Mouse (Mus musculus) CD4-positive, CD25-positive, alpha-beta regulatory T cell, adult 2 months (primary cell): Measurements from ENCODE around the gene Kmt2e.

Experiments
- DNase-seq: peaks from one replicate; pipeline ENCODE4 v3.0.0-alpha.2; 2012; ENCODE audit warnings: low read depth, low spot score

Kmt2e gene

GRCm38 (mm10) chr5:23431948-23432707 lies 2.1 kb upstream of the Kmt2e start:
- DNase-seq, result peak; percentile 24

GRCm38 (mm10) chr5:23432708-23433645 lies 1.3 kb upstream of the Kmt2e start:
- peak; percentile 99 for DNase-seq

GRCm38 (mm10) chr5:23434598-23435481 lies 599 bp downstream of the Kmt2e start:
- DNase-seq, result peak; percentile 73

- peak; percentile 61 for DNase-seq
Measured at GRCm38 (mm10) chr5:23435482-23436125, 1.4 kb downstream of the Kmt2e start.

GRCm38 (mm10) chr5:23436735-23437134 lies 2.5 kb downstream of the Kmt2e start:
- no peak for DNase-seq

- DNase-seq, result no peak
Measured at GRCm38 (mm10) chr5:23439857-23440256, 5.6 kb downstream of the Kmt2e start.

GRCm38 (mm10) chr5:23440572-23440971 lies 6.3 kb downstream of the Kmt2e start:
- no peak for DNase-seq

- no peak for DNase-seq
Measured at GRCm38 (mm10) chr5:23441916-23442315, 7.7 kb downstream of the Kmt2e start.

GRCm38 (mm10) chr5:23444411-23444810 lies 10.2 kb downstream of the Kmt2e start:
- DNase-seq, result no peak

- peak; percentile 71 for DNase-seq
Measured at GRCm38 (mm10) chr5:23453561-23453960, 19.3 kb downstream of the Kmt2e start.

- no peak for DNase-seq
Measured at GRCm38 (mm10) chr5:23461688-23462087, 27.4 kb downstream of the Kmt2e start.

- DNase-seq, result no peak
Measured at GRCm38 (mm10) chr5:23464247-23464646, 30.0 kb downstream of the Kmt2e start.

GRCm38 (mm10) chr5:23464743-23465142 lies 30.5 kb downstream of the Kmt2e start:
- no peak for DNase-seq

- DNase-seq, result no peak
Measured at GRCm38 (mm10) chr5:23466546-23466945, 32.3 kb downstream of the Kmt2e start.

GRCm38 (mm10) chr5:23473098-23473873 lies 39.0 kb downstream of the Kmt2e start:
- DNase-seq, result peak; percentile 62

GRCm38 (mm10) chr5:23483811-23484210 lies 49.6 kb downstream of the Kmt2e start:
- DNase-seq, result no peak

GRCm38 (mm10) chr5:23489231-23489630 lies 55.0 kb downstream of the Kmt2e start:
- no peak for DNase-seq

GRCm38 (mm10) chr5:23490797-23491196 lies 56.6 kb downstream of the Kmt2e start:
- DNase-seq, result peak; percentile 67

- no peak for DNase-seq
Measured at GRCm38 (mm10) chr5:23496396-23496795, 62.2 kb downstream of the Kmt2e start.

GRCm38 (mm10) chr5:23496933-23497332 lies 62.7 kb downstream of the Kmt2e start:
- DNase-seq, result no peak
